Mouse (Mus musculus) liver, adult 2 months (tissue): ENCODE measurements at regions not wholly inside any gene's neighbourhood (a gene's known extent, or its start where the extent isn't known, plus 50 kb on each side); places are given as distances from the start of the nearest gene placed in this dataset.

Source experiments
- CTCF ChIP-seq: fragments of 200-500 bp; IDR thresholded peaks from 2 replicates; pipeline ENCODE4 v1.5.1; 2011; ENCODE audit warnings: low read depth, low read length, control low read depth
- POLR2A ChIP-seq: fragments of 200-500 bp; IDR thresholded peaks from 2 replicates; pipeline ENCODE4 v1.6.1; 2011; ENCODE audit warnings: low read length, control low read depth; ENCODE audit not compliant: insufficient read depth; ENCODE audit errors: extremely low read depth

- TF ChIP-seq POLR2A (no peak), CTCF (no peak)
Observed at GRCm38 (mm10) chr3:106957162-106957895, 78.6 kb upstream of the Kcna3 start.
